Mouse (Mus musculus) forebrain, embryonic 15.5 days (tissue): ENCODE measurements around the gene Slc16a12. TPM values are rescaled to one million over a fixed set of nuclear protein-coding genes. Genes with fewer than 3 reads are reported as not detected.
"Not testable (repeated sequence)": the region's sequence is repeated elsewhere in the genome, so short reads cannot be mapped to it uniquely, and the experiment has no call there.

ENCODE experiments used
- ATAC-seq: fragments of 200-750 bp; cut with Nextera tagmentation; replicated peaks from 2 replicates; pipeline ENCODE4 v1.8.0; 2017; ENCODE audit warnings: mild to moderate bottlenecking, moderate TSS enrichment, moderate library complexity
- H3K27ac ChIP-seq: fragments of 300-500 bp; sonication (generic); replicated peaks from 2 replicates; pipeline ENCODE4 v1.5.1; 2015; ENCODE audit warnings: mild to moderate bottlenecking, inconsistent platforms
- H3K27me3 ChIP-seq: fragments of 300-500 bp; sonication (generic); 2 replicates; pipeline ENCODE4 v1.6.1; 2015; ENCODE audit warnings: inconsistent platforms
- H3K36me3 ChIP-seq: fragments of 300-500 bp; sonication (generic); 2 replicates; pipeline ENCODE4 v1.6.1; 2015; ENCODE audit warnings: mild to moderate bottlenecking, inconsistent platforms
- H3K4me1 ChIP-seq: fragments of 300-500 bp; sonication (generic); 2 replicates; pipeline ENCODE4 v1.6.1; 2015; ENCODE audit warnings: inconsistent platforms
- H3K4me2 ChIP-seq: fragments of 300-500 bp; sonication (generic); replicated peaks from 2 replicates; pipeline ENCODE4 v1.6.1; 2015; ENCODE audit warnings: mild to moderate bottlenecking, inconsistent platforms
- H3K4me3 ChIP-seq: fragments of 300-500 bp; sonication (generic); 2 replicates; pipeline ENCODE4 v1.5.1; 2015; ENCODE audit warnings: mild to moderate bottlenecking, inconsistent platforms
- H3K9ac ChIP-seq: fragments of 300-500 bp; sonication (generic); replicated peaks from 2 replicates; pipeline ENCODE4 v1.6.1; 2015; ENCODE audit warnings: mild to moderate bottlenecking, inconsistent platforms
- H3K9me3 ChIP-seq: fragments of 300-500 bp; sonication (generic); 2 replicates; pipeline ENCODE4 v1.6.1; 2016; ENCODE audit warnings: inconsistent platforms
- WGBS: fragments of 180-500 bp; shearing (Covaris S2); methylation state at CpG from one replicate; pipeline ENCODE4 v1.1.7; 2015; ENCODE audit warnings: mixed read lengths; 5-methylcytosine and 5-hydroxymethylcytosine counted together
- polyA plus RNA-seq: library from polyadenylated mRNA; unstranded; fragments of >200 nt; fragmentation: Nextera tagmentation; extraction: Ambion mirVana; gene quantifications from 2 replicates; pipeline ENCODE4 v1.2.1, GENCODE M21; 2015

The Slc16a12 gene
- polyA plus RNA-seq, 1 experiment from 2014 or later: 2.6 TPM

- Histone ChIP-seq H3K27me3 (peaks cover 4% of the 10 kb centered on the region), H3K4me3 (no peak overlapping the region), H3K36me3 (no peaks in the 10 kb centered on the region), H3K27ac (no peak overlapping the region), H3K9me3 (no peaks in the 10 kb centered on the region), H3K4me2 (no peak overlapping the region), H3K4me1 (peaks cover 14% of the 10 kb centered on the region), H3K9ac (no peak overlapping the region)
- WGBS: 87% methylated on average over 4 of the region's 4 CpGs
- no peak for ATAC-seq
Measured at GRCm38 (mm10) chr19:34751150-34751549, 4.1 kb upstream of the Slc16a12 start.

GRCm38 (mm10) chr19:34748992-34749391 lies 1.9 kb upstream of the Slc16a12 start:
- Histone ChIP-seq H3K4me3 (no peak overlapping the region), H3K9me3 (no peaks in the 10 kb centered on the region), H3K4me2 (no peak overlapping the region), H3K4me1 (peaks cover 15% of the 10 kb centered on the region), H3K27me3 (peaks cover 12% of the 10 kb centered on the region), H3K36me3 (no peaks in the 10 kb centered on the region), H3K9ac (no peak overlapping the region), H3K27ac (no peak overlapping the region)
- ATAC-seq: no peak
- WGBS: 65% methylated on average over 2 of the region's 2 CpGs

GRCm38 (mm10) chr19:34747969-34748368 lies 880 bp upstream of the Slc16a12 start:
- not testable (repeated sequence) for H3K9ac ChIP-seq, H3K9me3 ChIP-seq, H3K27ac ChIP-seq, H3K4me2 ChIP-seq, H3K36me3 ChIP-seq, ATAC-seq, H3K4me3 ChIP-seq
- H3K4me1 ChIP-seq: peaks cover 15% of the 10 kb centered on the region
- H3K27me3 ChIP-seq: peaks cover 12% of the 10 kb centered on the region
- 91% methylated on average over 6 of the region's 6 CpGs for WGBS

GRCm38 (mm10) chr19:34746201-34746600 lies 888 bp downstream of the Slc16a12 start:
- ATAC-seq: peak; percentile 6; the same call in 1 of the 2 replicates
- H3K4me2 ChIP-seq: peak overlapping the region; percentile 100

GRCm38 (mm10) chr19:34745012-34745411 lies 2.1 kb downstream of the Slc16a12 start:
- no peaks in the 10 kb centered on the region for H3K36me3 ChIP-seq
- H3K4me2 ChIP-seq: no peak overlapping the region
- H3K27me3 ChIP-seq: peaks cover 12% of the 10 kb centered on the region
- 87% methylated on average over 8 of the region's 8 CpGs for WGBS
- no peak overlapping the region for H3K9ac ChIP-seq
- H3K27ac ChIP-seq: no peak overlapping the region
- no peaks in the 10 kb centered on the region for H3K9me3 ChIP-seq
- ATAC-seq: no peak
- no peak overlapping the region for H3K4me3 ChIP-seq
- peaks cover 15% of the 10 kb centered on the region for H3K4me1 ChIP-seq

More at GRCm38 (mm10) chr19:34746201-34746600, 888 bp downstream of the Slc16a12 start:
- no peak overlapping the region for H3K9ac ChIP-seq
- H3K4me1 ChIP-seq: peaks cover 15% of the 10 kb centered on the region
- H3K4me3 ChIP-seq: peak overlapping the region; percentile 61
- H3K9me3 ChIP-seq: no peaks in the 10 kb centered on the region
- H3K36me3 ChIP-seq: no peaks in the 10 kb centered on the region
- 12% methylated on average over 9 of the region's 9 CpGs for WGBS
- H3K27ac ChIP-seq: no peak overlapping the region
- peaks cover 12% of the 10 kb centered on the region for H3K27me3 ChIP-seq

- no peaks in the 10 kb centered on the region for H3K27me3 ChIP-seq
- H3K4me2 ChIP-seq: no peak overlapping the region
- no peak overlapping the region for H3K27ac ChIP-seq
- 66% methylated on average over 3 of the region's 3 CpGs for WGBS
- H3K9ac ChIP-seq: no peak overlapping the region
- no peaks in the 10 kb centered on the region for H3K36me3 ChIP-seq
- H3K9me3 ChIP-seq: no peaks in the 10 kb centered on the region
- H3K4me1 ChIP-seq: no peaks in the 10 kb centered on the region
- H3K4me3 ChIP-seq: no peak overlapping the region
- ATAC-seq: no peak
Measured at GRCm38 (mm10) chr19:34737916-34738315, 9.2 kb downstream of the Slc16a12 start.

- no peak overlapping the region for H3K27ac ChIP-seq
- ATAC-seq: no peak
- H3K4me1 ChIP-seq: no peaks in the 10 kb centered on the region
- no peak overlapping the region for H3K4me3 ChIP-seq
- 97% methylated on average over 4 of the region's 4 CpGs for WGBS
- H3K4me2 ChIP-seq: no peak overlapping the region
- H3K27me3 ChIP-seq: no peaks in the 10 kb centered on the region
- H3K9me3 ChIP-seq: no peaks in the 10 kb centered on the region
- H3K36me3 ChIP-seq: no peaks in the 10 kb centered on the region
- no peak overlapping the region for H3K9ac ChIP-seq
Measured at GRCm38 (mm10) chr19:34735900-34736299, 11.2 kb downstream of the Slc16a12 start.

- Histone ChIP-seq H3K4me1 (no peaks in the 10 kb centered on the region), H3K36me3 (no peaks in the 10 kb centered on the region), H3K4me3 (no peak overlapping the region), H3K9ac (no peak overlapping the region), H3K9me3 (no peaks in the 10 kb centered on the region), H3K27me3 (no peaks in the 10 kb centered on the region), H3K27ac (no peak overlapping the region), H3K4me2 (no peak overlapping the region)
- 80% methylated on average over 3 of the region's 3 CpGs for WGBS
- ATAC-seq: no peak
Measured at GRCm38 (mm10) chr19:34733020-34733419, 14.1 kb downstream of the Slc16a12 start.

- no peaks in the 10 kb centered on the region for H3K9me3 ChIP-seq
- H3K27me3 ChIP-seq: no peaks in the 10 kb centered on the region
- H3K36me3 ChIP-seq: no peaks in the 10 kb centered on the region
- H3K4me3 ChIP-seq: no peak overlapping the region
- no peak overlapping the region for H3K27ac ChIP-seq
- H3K4me1 ChIP-seq: no peaks in the 10 kb centered on the region
- WGBS: 81% methylated on average over 5 of the region's 5 CpGs
- ATAC-seq: no peak
- H3K4me2 ChIP-seq: no peak overlapping the region
- H3K9ac ChIP-seq: no peak overlapping the region
Measured at GRCm38 (mm10) chr19:34731356-34731755, 15.7 kb downstream of the Slc16a12 start.

GRCm38 (mm10) chr19:34730584-34730983 lies 16.5 kb downstream of the Slc16a12 start:
- H3K4me1 ChIP-seq: no peaks in the 10 kb centered on the region
- 97% methylated on average over 4 of the region's 4 CpGs for WGBS
- ATAC-seq: no peak

GRCm38 (mm10) chr19:34729505-34729904 lies 17.6 kb downstream of the Slc16a12 start:
- Histone ChIP-seq H3K4me1 (no peaks in the 10 kb centered on the region), H3K27me3 (no peaks in the 10 kb centered on the region), H3K9ac (no peak overlapping the region), H3K4me2 (no peak overlapping the region), H3K4me3 (no peak overlapping the region), H3K36me3 (no peaks in the 10 kb centered on the region), H3K27ac (no peak overlapping the region), H3K9me3 (no peaks in the 10 kb centered on the region)
- no peak for ATAC-seq
- WGBS: 83% methylated on average over 3 of the region's 3 CpGs

More at GRCm38 (mm10) chr19:34730584-34730983, 16.5 kb downstream of the Slc16a12 start:
- Histone ChIP-seq H3K27me3 (no peaks in the 10 kb centered on the region), H3K4me3 (no peak overlapping the region), H3K9me3 (no peaks in the 10 kb centered on the region), H3K27ac (no peak overlapping the region), H3K9ac (no peak overlapping the region), H3K4me2 (no peak overlapping the region), H3K36me3 (no peaks in the 10 kb centered on the region)

- H3K36me3 ChIP-seq: no peaks in the 10 kb centered on the region
- no peak overlapping the region for H3K9ac ChIP-seq
- no peaks in the 10 kb centered on the region for H3K27me3 ChIP-seq
- H3K4me2 ChIP-seq: no peak overlapping the region
- H3K27ac ChIP-seq: no peak overlapping the region
- WGBS: 50% methylated on average over 1 of the region's 1 CpGs
- no peaks in the 10 kb centered on the region for H3K9me3 ChIP-seq
- H3K4me1 ChIP-seq: no peaks in the 10 kb centered on the region
- no peak overlapping the region for H3K4me3 ChIP-seq
- no peak for ATAC-seq
Measured at GRCm38 (mm10) chr19:34726254-34726962, 20.7 kb downstream of the Slc16a12 start.

- no peaks in the 10 kb centered on the region for H3K36me3 ChIP-seq
- no peak for ATAC-seq
- H3K27ac ChIP-seq: no peak overlapping the region
- no peaks in the 10 kb centered on the region for H3K27me3 ChIP-seq
- no peak overlapping the region for H3K4me2 ChIP-seq
- no peak overlapping the region for H3K4me3 ChIP-seq
- no peaks in the 10 kb centered on the region for H3K4me1 ChIP-seq
- 94% methylated on average over 5 of the region's 5 CpGs for WGBS
- H3K9me3 ChIP-seq: no peaks in the 10 kb centered on the region
- H3K9ac ChIP-seq: no peak overlapping the region
Measured at GRCm38 (mm10) chr19:34725418-34725817, 21.7 kb downstream of the Slc16a12 start.
